Mouse (Mus musculus) midbrain, embryonic 11.5 days (tissue): Measurements from ENCODE around the gene Inpp4b. TPM values are rescaled to one million over a fixed set of nuclear protein-coding genes. Genes with fewer than 3 reads are reported as not detected.

Source experiments
- ATAC-seq: fragments of 200-750 bp; cut with Nextera tagmentation; 2 replicates; pipeline ENCODE4 v1.8.0; 2017; ENCODE audit warnings: moderate TSS enrichment, moderate library complexity; ENCODE audit not compliant: low FRiP score
- DNase-seq: peaks from one replicate; pipeline ENCODE4 v3.0.0; 2015; ENCODE audit warnings: low spot score; ENCODE audit errors: missing footprints
- H3K27ac ChIP-seq: fragments of 300-500 bp; sonication (generic); 2 replicates; pipeline ENCODE4 v1.5.1; 2014; ENCODE audit warnings: low read depth, low read length
- H3K27me3 ChIP-seq: fragments of 300-500 bp; sonication (generic); 2 replicates; pipeline ENCODE4 v1.6.1; 2014; ENCODE audit warnings: mild to moderate bottlenecking, low read length, moderate library complexity, mixed read lengths; ENCODE audit not compliant: control insufficient read depth, insufficient read depth
- H3K36me3 ChIP-seq: fragments of 300-500 bp; sonication (generic); 2 replicates; pipeline ENCODE4 v1.6.1; 2014; ENCODE audit warnings: mild to moderate bottlenecking, low read length, moderate library complexity, mixed read lengths; ENCODE audit not compliant: control insufficient read depth, insufficient read depth
- H3K4me1 ChIP-seq: fragments of 300-500 bp; sonication (generic); 2 replicates; pipeline ENCODE4 v1.6.1; 2014; ENCODE audit warnings: low read length; ENCODE audit not compliant: control insufficient read depth, insufficient read depth
- H3K4me2 ChIP-seq: fragments of 300-500 bp; sonication (generic); 2 replicates; pipeline ENCODE4 v1.6.1; 2014; ENCODE audit warnings: mild to moderate bottlenecking, moderate library complexity
- H3K4me3 ChIP-seq: fragments of 300-500 bp; sonication (generic); 2 replicates; pipeline ENCODE4 v1.5.1; 2014; ENCODE audit warnings: low read depth, low read length
- H3K9ac ChIP-seq: fragments of 300-500 bp; sonication (generic); 2 replicates; pipeline ENCODE4 v1.6.1; 2014; ENCODE audit warnings: low read length
- H3K9me3 ChIP-seq: fragments of 300-500 bp; sonication (generic); 2 replicates; pipeline ENCODE4 v1.6.1; 2016; ENCODE audit warnings: low read length; ENCODE audit not compliant: control insufficient read depth
- WGBS: fragments of 180-500 bp; shearing (Covaris S2); extraction: QIAGEN DNeasy Blood & Tissue Kit; methylation state at CpG from one replicate; pipeline ENCODE4 v1.1.7; 2014; 5-methylcytosine and 5-hydroxymethylcytosine counted together
- polyA plus RNA-seq: library from polyadenylated mRNA; unstranded; fragments of >200 nt; fragmentation: Nextera tagmentation; extraction: Ambion mirVana; gene quantifications from 2 replicates; pipeline ENCODE4 v1.2.1, GENCODE M21; 2014

Gene Inpp4b
- polyA plus RNA-seq: 3.0 and 3.5 TPM in 2 replicates

DNA sequence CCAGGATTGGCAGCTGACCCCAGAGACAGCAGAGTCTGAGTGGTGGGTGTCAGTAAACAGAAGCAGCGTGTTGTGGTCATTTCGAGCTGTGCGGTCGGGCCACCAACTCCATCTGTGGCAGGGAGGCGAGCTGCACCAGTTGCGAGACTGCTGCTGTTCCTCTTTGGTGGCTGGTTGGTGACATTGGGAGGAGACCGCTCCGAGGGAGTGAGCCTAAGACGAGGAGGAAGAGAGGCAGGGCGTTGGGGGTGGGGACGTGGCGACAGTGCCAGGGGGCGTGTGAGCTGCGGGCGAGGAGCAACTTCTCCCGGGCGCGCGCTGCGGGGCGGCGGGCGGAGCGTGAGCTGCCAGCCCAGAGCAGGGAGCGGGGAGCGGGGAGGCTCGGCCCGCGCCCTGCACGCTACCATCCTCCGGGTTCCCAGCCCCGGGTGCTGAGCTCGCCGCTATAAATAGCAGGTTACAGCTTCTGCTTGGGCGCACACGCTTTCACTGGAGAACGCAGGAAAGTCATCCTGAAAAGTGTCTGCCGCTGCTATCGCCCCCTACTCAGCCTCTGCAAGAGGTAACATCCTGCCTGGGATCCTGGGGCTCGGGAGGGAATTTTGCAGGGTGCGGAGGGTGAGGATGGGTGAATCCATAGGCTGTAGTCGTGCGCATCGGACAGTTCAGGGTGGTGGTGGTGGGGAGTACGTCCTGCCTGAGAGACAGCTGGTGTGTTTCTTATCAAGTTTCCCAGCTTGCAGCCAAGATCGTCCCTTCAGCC, at the start of gene Inpp4b:
Inpp4b (plus strand) TSS at position 321 of the 763 bp plus-strand sequence.
- DNase-seq: peak; percentile 94
- Histone ChIP-seq H3K27me3 (peaks cover 6% of the 10 kb centered on the region; the same call in 1 of the 2 replicates), H3K4me2 (peak within 1 kb of the TSS; percentile 74), H3K4me3 (peak within 1 kb of the TSS; percentile 48), H3K4me1 (peaks cover 2% of the 10 kb centered on the region; the same call in 1 of the 2 replicates), H3K9ac (peak within 1 kb of the TSS; percentile 46), H3K9me3 (no peaks in the 10 kb centered on the region), H3K27ac (no peak within 1 kb of the TSS), H3K36me3 (no peaks in the 10 kb centered on the region)
- under 1% methylated on average over 45 of the region's 46 CpGs for WGBS
- peak; percentile 88 for ATAC-seq

GRCm38 (mm10) chr8:81335250-81335649, 7.1 kb upstream of the Inpp4b start:
- no peaks in the 10 kb centered on the region for H3K9me3 ChIP-seq
- no peaks in the 10 kb centered on the region for H3K4me1 ChIP-seq
- no peaks in the 10 kb centered on the region for H3K27me3 ChIP-seq
- H3K9ac ChIP-seq: no peak overlapping the region
- 74% methylated on average over 2 of the region's 2 CpGs for WGBS
- DNase-seq (no peak), ATAC-seq (no peak)
- no peak overlapping the region for H3K4me3 ChIP-seq
- H3K36me3 ChIP-seq: no peaks in the 10 kb centered on the region
- H3K27ac ChIP-seq: no peak overlapping the region
- no peak overlapping the region for H3K4me2 ChIP-seq

- ATAC-seq (peak; percentile 3; the same call in 1 of the 2 replicates), DNase-seq (no peak)
- WGBS: 49% methylated on average over 5 of the region's 5 CpGs
- peak overlapping the region; percentile 74 for H3K4me2 ChIP-seq
- no peak overlapping the region for H3K27ac ChIP-seq
- no peak overlapping the region for H3K9ac ChIP-seq
- H3K9me3 ChIP-seq: no peaks in the 10 kb centered on the region
- H3K4me1 ChIP-seq: peaks cover 2% of the 10 kb centered on the region; the same call in 1 of the 2 replicates
- H3K36me3 ChIP-seq: no peaks in the 10 kb centered on the region
- H3K4me3 ChIP-seq: no peak overlapping the region
- peaks cover 6% of the 10 kb centered on the region; the same call in 1 of the 2 replicates for H3K27me3 ChIP-seq
Observed at GRCm38 (mm10) chr8:81341191-81341590, 1.2 kb upstream of the Inpp4b start.

DNA sequence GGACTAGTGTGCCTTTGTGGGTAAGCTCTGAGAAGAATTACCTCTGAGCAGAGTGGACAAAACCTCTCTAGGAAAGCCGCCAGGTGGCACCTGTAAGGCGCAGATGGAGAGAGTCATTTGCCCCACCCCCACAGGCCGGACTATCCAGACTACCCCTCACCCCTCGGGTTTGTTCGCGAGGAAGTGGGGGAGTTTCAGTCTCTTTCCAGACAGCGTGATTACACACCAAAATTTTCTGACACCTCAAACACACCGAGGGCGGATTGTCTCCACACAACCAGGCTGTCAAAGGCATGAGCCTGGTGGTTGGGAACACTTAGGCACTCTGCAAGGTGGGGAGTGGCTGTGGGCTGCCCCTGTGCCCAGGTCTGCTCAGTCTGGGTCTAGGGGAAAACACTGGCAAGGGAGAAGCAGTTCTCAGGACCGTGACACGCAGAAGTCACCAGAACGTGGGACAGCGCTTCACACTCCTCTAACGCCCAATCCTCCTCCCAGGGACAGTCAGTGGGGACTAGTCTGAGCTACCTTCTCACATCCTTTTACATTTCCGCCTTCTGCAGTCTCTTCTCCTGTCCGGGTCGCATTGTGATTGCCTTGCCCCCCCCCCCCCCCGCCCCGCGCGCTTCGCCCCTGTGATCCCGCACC, 643 bp upstream of the Inpp4b start:
- H3K36me3 ChIP-seq: no peaks in the 10 kb centered on the region
- peak; percentile 78 for ATAC-seq
- H3K27me3 ChIP-seq: peaks cover 6% of the 10 kb centered on the region; the same call in 1 of the 2 replicates
- 0% methylated on average over 17 of the region's 23 CpGs for WGBS
- peaks cover 2% of the 10 kb centered on the region; the same call in 1 of the 2 replicates for H3K4me1 ChIP-seq
- peak overlapping the region; percentile 74 for H3K4me2 ChIP-seq
- peak overlapping the region; percentile 48 for H3K4me3 ChIP-seq
- H3K9ac ChIP-seq: peak overlapping the region; percentile 46
- no peak overlapping the region for H3K27ac ChIP-seq
- DNase-seq: peak; percentile 95
- H3K9me3 ChIP-seq: no peaks in the 10 kb centered on the region

DNA sequence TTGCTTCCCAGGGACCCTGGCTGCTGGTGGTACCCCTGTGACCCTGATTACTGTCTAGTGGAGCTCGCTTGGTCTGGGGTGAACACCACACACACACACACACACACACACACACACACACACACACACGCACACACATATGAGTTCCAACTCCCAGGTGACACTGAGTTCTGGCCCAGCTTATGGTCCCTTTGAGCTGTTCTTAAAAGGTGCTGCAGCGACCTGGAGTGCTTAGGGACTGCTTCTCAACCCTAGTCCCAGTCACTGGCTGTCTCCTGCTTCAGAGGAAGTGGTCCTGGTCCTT, 595 bp downstream of the Inpp4b start:
- H3K27ac ChIP-seq: no peak overlapping the region
- no peaks in the 10 kb centered on the region for H3K9me3 ChIP-seq
- peak overlapping the region; percentile 48 for H3K4me3 ChIP-seq
- peak overlapping the region; percentile 46; the same call in 1 of the 2 replicates for H3K9ac ChIP-seq
- peaks cover 6% of the 10 kb centered on the region; the same call in 1 of the 2 replicates for H3K27me3 ChIP-seq
- 21% methylated on average over 3 of the region's 3 CpGs for WGBS
- peaks cover 2% of the 10 kb centered on the region; the same call in 1 of the 2 replicates for H3K4me1 ChIP-seq
- no peaks in the 10 kb centered on the region for H3K36me3 ChIP-seq
- peak overlapping the region; percentile 74 for H3K4me2 ChIP-seq
- no peak for DNase-seq
- no peak for ATAC-seq

GRCm38 (mm10) chr8:81345170-81345697, 2.9 kb downstream of the Inpp4b start:
- WGBS: 87% methylated on average over 2 of the region's 2 CpGs
- Histone ChIP-seq H3K27ac (no peak overlapping the region), H3K27me3 (peaks cover 6% of the 10 kb centered on the region; the same call in 1 of the 2 replicates), H3K36me3 (no peaks in the 10 kb centered on the region), H3K9ac (no peak overlapping the region), H3K4me3 (no peak overlapping the region), H3K4me2 (no peak overlapping the region), H3K9me3 (no peaks in the 10 kb centered on the region), H3K4me1 (peaks cover 2% of the 10 kb centered on the region; the same call in 1 of the 2 replicates)
- DNase-seq (no peak), ATAC-seq (no peak)

DNA sequence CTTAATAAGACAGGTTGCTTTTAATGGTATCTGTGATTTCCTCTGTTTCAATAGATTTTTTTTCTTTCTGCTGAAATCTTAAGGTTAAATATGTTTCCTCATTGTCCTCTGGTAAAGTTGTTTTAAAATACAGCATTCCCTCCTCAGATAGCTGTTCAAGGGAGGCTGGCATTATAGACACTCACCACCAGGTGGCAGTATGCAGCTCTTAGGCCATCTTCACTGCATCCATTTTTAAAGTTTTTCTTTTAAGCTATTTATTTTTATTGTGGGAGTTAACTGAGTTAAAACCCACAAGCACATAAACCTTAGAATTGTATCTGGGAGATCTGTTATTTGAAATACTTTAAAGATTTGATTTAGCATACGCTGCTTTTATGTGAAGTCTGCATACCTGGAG, 7.1 kb downstream of the Inpp4b start:
- no peak overlapping the region for H3K4me2 ChIP-seq
- no peak overlapping the region for H3K9ac ChIP-seq
- H3K36me3 ChIP-seq: no peaks in the 10 kb centered on the region
- H3K4me1 ChIP-seq: no peaks in the 10 kb centered on the region
- 87% methylated on average over 1 of the region's 1 CpGs for WGBS
- no peak overlapping the region for H3K27ac ChIP-seq
- no peaks in the 10 kb centered on the region for H3K9me3 ChIP-seq
- no peak overlapping the region for H3K4me3 ChIP-seq
- no peaks in the 10 kb centered on the region for H3K27me3 ChIP-seq
- DNase-seq (peak; percentile 94), ATAC-seq (peak; percentile 55; the same call in 1 of the 2 replicates)

- Histone ChIP-seq H3K9ac (no peak overlapping the region), H3K9me3 (no peaks in the 10 kb centered on the region), H3K36me3 (no peaks in the 10 kb centered on the region), H3K27me3 (no peaks in the 10 kb centered on the region), H3K4me1 (no peaks in the 10 kb centered on the region), H3K27ac (no peak overlapping the region), H3K4me2 (no peak overlapping the region), H3K4me3 (no peak overlapping the region)
- ATAC-seq (no peak), DNase-seq (no peak)
- WGBS: 89% methylated on average over 5 of the region's 5 CpGs
Observed at GRCm38 (mm10) chr8:81353460-81353859, 11.1 kb downstream of the Inpp4b start.

- no peak for ATAC-seq
- no peaks in the 10 kb centered on the region for H3K4me1 ChIP-seq
- no peaks in the 10 kb centered on the region for H3K9me3 ChIP-seq
- H3K4me3 ChIP-seq: no peak overlapping the region
- H3K36me3 ChIP-seq: no peaks in the 10 kb centered on the region
- 88% methylated on average over 6 of the region's 6 CpGs for WGBS
- no peak for DNase-seq
- no peaks in the 10 kb centered on the region for H3K27me3 ChIP-seq
- H3K9ac ChIP-seq: no peak overlapping the region
- no peak overlapping the region for H3K4me2 ChIP-seq
- no peak overlapping the region for H3K27ac ChIP-seq
Observed at GRCm38 (mm10) chr8:81358108-81358507, 15.8 kb downstream of the Inpp4b start.
